ENCODE assay signal across 7 mouse cellular contexts in the genomic region with DNA sequence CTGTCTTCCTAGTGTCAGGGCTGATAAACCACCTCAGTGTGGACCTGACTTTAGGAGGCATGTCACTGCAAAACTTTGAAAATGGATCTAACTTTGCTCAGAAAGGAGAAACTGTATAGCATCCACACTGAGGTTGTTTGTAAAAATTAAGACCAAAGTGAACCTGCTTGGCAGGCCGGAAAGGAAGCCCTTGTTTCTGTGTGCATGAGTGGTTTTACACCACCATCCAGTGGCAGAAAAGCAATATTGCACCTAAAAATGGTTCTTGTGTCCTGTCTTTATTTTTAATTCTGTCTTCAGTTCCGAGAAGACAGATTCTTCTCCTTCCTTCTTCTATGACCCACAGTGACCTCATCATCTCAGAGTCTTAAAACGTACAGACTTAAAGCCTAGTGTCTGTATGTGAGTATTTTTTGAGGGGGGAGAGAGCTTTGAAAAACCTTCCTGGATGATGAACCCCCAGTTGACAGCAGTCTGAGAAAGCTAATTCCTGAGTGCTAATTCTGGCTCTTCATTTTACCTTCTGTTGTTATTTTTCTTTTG.
A peak's percentile ranks its signal among the peaks of the same experiment; 100 is the strongest.
DNase-seq lines count a peak whose midpoint lies in the region; ATAC-seq and TF ChIP-seq lines count a peak whose summit lies in the region.

No protein-coding gene starts in this region.

- in situ Hi-C loops in CH12.LX (cut with MboI; ENCODE audit: low pct_ligation_motif_present, low pct_unique_long_range_greater_than_20kb, low sequenced_read_pairs), result loop anchor here (10.0 kb wide), 1 partner anchor 432 kb away; no protein-coding TSS in a partner anchor

- WGBS in lung, postnatal 0 days, result 6% methylated on average over 3 of the region's 3 CpGs

- TF ChIP-seq CTCF in CH12.LX (conservative IDR thresholded peaks at IDR 0.05 in 1 of 2, IDR thresholded peaks at IDR 0.05 in 1 of 2; ENCODE audit: low read depth in 2 of 2, low read length in 2 of 2), result peak; percentile 48 to 98
- TF ChIP-seq CTCF in lung, postnatal 0 days (IDR thresholded peaks at IDR 0.05), result peak; percentile 91

- H3K4me3 ChIP-seq in CH12.LX (replicated peaks in 1 of 3; ENCODE audit: low read depth in 2 of 3, low read length in 2 of 3, poor library complexity in 1 of 3), result no peak overlapping the region
- no peak overlapping the region for H3K4me3 ChIP-seq in lung, postnatal 0 days (ENCODE audit: low read depth, low read length)

- peak; percentile 57 for ATAC-seq in lung, postnatal 0 days

- no peaks in the 10 kb centered on the region for H3K36me3 ChIP-seq in CH12.LX (replicated peaks in 1 of 2; ENCODE audit: control insufficient read depth in 1 of 2, insufficient read depth in 1 of 2, low read length in 1 of 2)
- H3K36me3 ChIP-seq in lung, postnatal 0 days (ENCODE audit: insufficient read depth, low read length), result no peaks in the 10 kb centered on the region

- peaks cover 5 to 16% of the 10 kb centered on the region in 2 experiments for H3K4me1 ChIP-seq in CH12.LX (ENCODE audit: control insufficient read depth in 1 of 2, insufficient read depth in 2 of 2)
- no peaks in the 10 kb centered on the region for H3K4me1 ChIP-seq in lung, postnatal 0 days (ENCODE audit: insufficient read depth, low read depth, low read length)

- no peak; the same call in none of the 2 replicates for TF ChIP-seq RAD21 in CH12.LX (IDR thresholded peaks at IDR 0.05; ENCODE audit: low read depth, low read length)

- DNase-seq in A20 (ENCODE audit: low read depth, low spot score) (peak; percentile 62), CH12.LX (ENCODE audit: extremely low read depth) (peak; percentile 79)
- peak; percentile 48 to 61 for DNase-seq in cerebellum, adult 18-20 months
- DNase-seq in frontal cortex, postnatal 36 days (ENCODE audit: low spot score in 2 of 2), result peak; percentile 22 to 59
- DNase-seq in kidney, adult 9 months, result peak; percentile 65
- DNase-seq in lung, postnatal 0 days (ENCODE audit: low spot score), result peak; percentile 86
- peak; percentile 80 for DNase-seq in retina, postnatal 1 day

- H3K9me3 ChIP-seq in CH12.LX (replicated peaks; ENCODE audit: low read length), result no peaks in the 10 kb centered on the region
- no peaks in the 10 kb centered on the region for H3K9me3 ChIP-seq in lung, postnatal 0 days (ENCODE audit: low read length)

- peak overlapping the region; percentile 69 for H3K9ac ChIP-seq in CH12.LX (ENCODE audit: insufficient read depth, low read depth)
- no peak overlapping the region for H3K9ac ChIP-seq in lung, postnatal 0 days (replicated peaks; ENCODE audit: low read depth)

- no peak overlapping the region for H3K27ac ChIP-seq in CH12.LX (ENCODE audit: insufficient read depth, low read depth)
- H3K27ac ChIP-seq in lung, postnatal 0 days (ENCODE audit: low read length), result no peak overlapping the region

- no peak for TF ChIP-seq EP300 in CH12.LX (IDR thresholded peaks at IDR 0.05; ENCODE audit: low read length)
- TF ChIP-seq EP300 in lung, postnatal 0 days (IDR thresholded peaks at IDR 0.05), result no peak

- no peaks in the 10 kb centered on the region for H3K79me2 ChIP-seq in CH12.LX (replicated peaks; ENCODE audit: control insufficient read depth, extremely low read depth, insufficient read depth, poor library complexity, severe bottlenecking)

- dilution Hi-C loops in CH12.LX (cut with MboI; ENCODE audit: extremely low pct_ligation_motif_present, extremely low pct_unique_long_range_greater_than_20kb, low sequenced_read_pairs), result no loop called here

- no peak for TF ChIP-seq POLR2A in CH12.LX (IDR thresholded peaks at IDR 0.05; ENCODE audit: low read depth, low read length)

- no peaks in the 10 kb centered on the region for H3K27me3 ChIP-seq in CH12.LX (replicated peaks)
- no peaks in the 10 kb centered on the region for H3K27me3 ChIP-seq in lung, postnatal 0 days (replicated peaks; ENCODE audit: insufficient read depth, low read length)

- H3K4me2 ChIP-seq in CH12.LX (ENCODE audit: insufficient read depth, low read depth, poor library complexity, severe bottlenecking), result peak overlapping the region; percentile 22; the same call in 1 of the 2 replicates
- no peak overlapping the region for H3K4me2 ChIP-seq in lung, postnatal 0 days (replicated peaks; ENCODE audit: low read depth, low read length)

TF ChIP-seq in CH12.LX, 34 proteins besides CTCF, POLR2A, EP300 and RAD21:
- TF ChIP-seq ZNF384 (IDR thresholded peaks at IDR 0.05; ENCODE audit: low read depth, low read length) (peak; percentile 34), MYC (IDR thresholded peaks at IDR 0.05; ENCODE audit: low read depth, low read length) (0 out of 2 replicates have a peak, but pooled peaks have one; percentile 47), JUND (conservative IDR thresholded peaks at IDR 0.05; ENCODE audit: low read depth, low read length) (peak; percentile 46; the same call in 1 of the 2 replicates), SIN3A (IDR thresholded peaks at IDR 0.05; ENCODE audit: low read length) (0 out of 2 replicates have a peak, but pooled peaks have one; percentile 45), BHLHE40 (IDR thresholded peaks at IDR 0.05; ENCODE audit: low read depth, low read length) (0 out of 2 replicates have a peak, but pooled peaks have one; percentile 15), ELF1 (IDR thresholded peaks at IDR 0.05; ENCODE audit: low read depth, low read length) (peak; percentile 35; the same call in 1 of the 2 replicates), SMC3 (IDR thresholded peaks at IDR 0.05; ENCODE audit: low read depth, low read length) (peak; percentile 100), ZC3H11A (IDR thresholded peaks at IDR 0.05; ENCODE audit: low read depth, low read length) (peak; percentile 100), UBTF (IDR thresholded peaks at IDR 0.05; ENCODE audit: low read depth, low read length) (no peak), ETS1 (conservative IDR thresholded peaks at IDR 0.05; ENCODE audit: low read depth, low read length) (no peak), MAZ (IDR thresholded peaks at IDR 0.05; ENCODE audit: low read depth, low read length) (no peak), USF2 (conservative IDR thresholded peaks at IDR 0.05; ENCODE audit: low read depth, low read length) (no peak), HCFC1 (IDR thresholded peaks at IDR 0.05; ENCODE audit: low read depth, low read length) (0 out of 2 replicates have a peak, but pooled peaks have one; percentile 17), NELFE (IDR thresholded peaks at IDR 0.05; ENCODE audit: low read depth, low read length) (no peak), TBP (conservative IDR thresholded peaks at IDR 0.05; ENCODE audit: low read depth, low read length) (0 out of 2 replicates have a peak, but pooled peaks have one; percentile 40), PAX5 (IDR thresholded peaks at IDR 0.05; ENCODE audit: low read length) (no peak), CHD2 (IDR thresholded peaks at IDR 0.05; ENCODE audit: low read length) (no peak), MEF2A (IDR thresholded peaks at IDR 0.05; ENCODE audit: borderline replicate concordance, low read depth, low read length) (peak; percentile 64), TCF12 (IDR thresholded peaks at IDR 0.05; ENCODE audit: low read depth, low read length) (0 out of 2 replicates have a peak, but pooled peaks have one; percentile 12)
